Mouse (Mus musculus): ENCODE measurements around the gene Agrn.

GRCm38 (mm10) chr4:156194346-156194745, 2.9 kb downstream of the Agrn start:
- TF ChIP-seq CTCF (IDR thresholded peaks at IDR 0.05; ENCODE audit: insufficient read depth, low read depth, low read length) (no peak), POLR2A (IDR thresholded peaks at IDR 0.05; ENCODE audit: insufficient read depth, low read depth, low read length) (no peak)

Measured in olfactory bulb, adult 2 months (tissue).